ENCODE assay signal across 15 mouse cellular contexts in genomic region chr11:114416168-114416567, GRCm38 (mm10).
DNase-seq lines count a peak whose midpoint lies in the region; ATAC-seq lines count a peak whose summit lies in the region.
"Had no signal": no experiment of that assay in that cellular context is flagged by ENCODE, and none has a peak within 500 bp of the region (broad histone marks: within the 10 kb centered on the region; RNA-seq: fewer than 3 reads in every experiment).

No protein-coding gene starts in this region.

- no peak overlapping the region for H3K27ac ChIP-seq in heart, embryonic 10.5 days
- H3K27ac ChIP-seq in liver, embryonic 12.5 days, result no peak overlapping the region
- H3K27ac ChIP-seq in liver, embryonic 11.5 days (ENCODE audit: low read depth, low read length), result no peak overlapping the region
- H3K27ac ChIP-seq: forebrain, embryonic 13.5 days; heart, embryonic 15.5 days; intestine, embryonic 15.5 days; limb, embryonic 15.5 days had no signal

- DNase-seq in heart, postnatal 10 days, result peak; percentile 20 to 27
- DNase-seq in heart, embryonic 10.5 days (ENCODE audit: low spot score), result no peak
- DNase-seq in liver, embryonic 11.5 days (ENCODE audit: low spot score), result no peak
- peak; percentile 37 for DNase-seq in brain, adult 2 months (ENCODE audit: low read depth, low spot score)
- DNase-seq in lung, postnatal 4 days, result peak; percentile 11 to 54
- no peak for DNase-seq in left cerebral cortex, postnatal 36 days (ENCODE audit: low spot score in 2 of 2)
- DNase-seq: layer of hippocampus, postnatal 36 days had no signal

- no peak overlapping the region for H3K9ac ChIP-seq in liver, embryonic 12.5 days
- H3K9ac ChIP-seq in liver, embryonic 11.5 days (ENCODE audit: low read depth, low read length), result no peak overlapping the region
- H3K9ac ChIP-seq: forebrain, embryonic 13.5 days; heart, embryonic 15.5 days; intestine, embryonic 15.5 days; limb, embryonic 15.5 days had no signal

- H3K4me3 ChIP-seq in heart, embryonic 10.5 days, result no peak overlapping the region
- H3K4me3 ChIP-seq in liver, embryonic 12.5 days, result no peak overlapping the region
- H3K4me3 ChIP-seq in liver, embryonic 11.5 days (ENCODE audit: low read depth, low read length), result no peak overlapping the region
- H3K4me3 ChIP-seq: forebrain, embryonic 13.5 days; heart, embryonic 15.5 days; intestine, embryonic 15.5 days; limb, embryonic 15.5 days; myocyte had no signal

- H3K36me3 ChIP-seq in heart, embryonic 10.5 days, result no peaks in the 10 kb centered on the region
- H3K36me3 ChIP-seq in liver, embryonic 12.5 days, result no peaks in the 10 kb centered on the region
- H3K36me3 ChIP-seq in liver, embryonic 11.5 days (ENCODE audit: control insufficient read depth, insufficient read depth, low read length), result no peaks in the 10 kb centered on the region
- H3K36me3 ChIP-seq: G1E; heart, embryonic 15.5 days; intestine, embryonic 15.5 days; limb, embryonic 15.5 days had no signal

- H3K27me3 ChIP-seq in heart, embryonic 10.5 days (ENCODE audit: insufficient read depth, poor library complexity, severe bottlenecking), result no peaks in the 10 kb centered on the region
- H3K27me3 ChIP-seq in liver, embryonic 12.5 days (replicated peaks), result no peaks in the 10 kb centered on the region
- H3K27me3 ChIP-seq in liver, embryonic 11.5 days (replicated peaks; ENCODE audit: control insufficient read depth, insufficient read depth, low read length), result no peaks in the 10 kb centered on the region
- H3K27me3 ChIP-seq: forebrain, embryonic 13.5 days; heart, embryonic 15.5 days; intestine, embryonic 15.5 days; limb, embryonic 15.5 days had no signal

- H3K4me1 ChIP-seq in heart, embryonic 10.5 days, result no peaks in the 10 kb centered on the region
- no peaks in the 10 kb centered on the region for H3K4me1 ChIP-seq in liver, embryonic 12.5 days
- H3K4me1 ChIP-seq in liver, embryonic 11.5 days (replicated peaks; ENCODE audit: control insufficient read depth, insufficient read depth, low read length), result no peaks in the 10 kb centered on the region
- H3K4me1 ChIP-seq: forebrain, embryonic 13.5 days; heart, embryonic 15.5 days; intestine, embryonic 15.5 days; limb, embryonic 15.5 days had no signal

- ATAC-seq in liver, embryonic 12.5 days, result 0 out of 2 replicates have a peak, but pooled peaks have one; percentile 40
- no peak for ATAC-seq in liver, embryonic 11.5 days (replicated peaks; ENCODE audit: low FRiP score)
- ATAC-seq: activated CD4-positive, CD25-positive, alpha-beta regulatory T cell, adult 4 months; forebrain, embryonic 13.5 days; intestine, embryonic 15.5 days had no signal

- 0 out of 2 replicates have a peak, but pooled peaks cover 3% of the 10 kb centered on the region for H3K9me3 ChIP-seq in heart, embryonic 10.5 days
- H3K9me3 ChIP-seq in liver, embryonic 12.5 days (replicated peaks), result 0 out of 2 replicates have a peak, but pooled peaks cover 4% of the 10 kb centered on the region
- no peaks in the 10 kb centered on the region for H3K9me3 ChIP-seq in liver, embryonic 11.5 days (ENCODE audit: control insufficient read depth, low read length)
- H3K9me3 ChIP-seq: forebrain, embryonic 13.5 days; heart, embryonic 15.5 days; intestine, embryonic 15.5 days; limb, embryonic 15.5 days had no signal

- 72% methylated on average over 6 of the region's 6 CpGs for WGBS in heart, embryonic 10.5 days
- 39% methylated on average over 6 of the region's 6 CpGs for WGBS in liver, embryonic 12.5 days (ENCODE audit: insufficient replicate concordance)
- 57% methylated on average over 6 of the region's 6 CpGs for WGBS in liver, embryonic 11.5 days

- H3K4me2 ChIP-seq in liver, embryonic 12.5 days, result no peak overlapping the region
- H3K4me2 ChIP-seq in liver, embryonic 11.5 days, result no peak overlapping the region
- H3K4me2 ChIP-seq: forebrain, embryonic 13.5 days; heart, embryonic 15.5 days; intestine, embryonic 15.5 days; limb, embryonic 15.5 days had no signal

- intact Hi-C loops in heart, postnatal 10 days (cut with DNase I), result no loop called here
- intact Hi-C loops in left cerebral cortex, postnatal 36 days (cut with DNase I), result no loop called here

Comparison
In these comparisons a context has a peak if more than half of its experiments do, and no peak if none do; other contexts are left out.
1. DNase-seq: peak in heart, postnatal 10 days (2 of 2), brain, adult 2 months (single experiment) and lung, postnatal 4 days (2 of 2); none in heart, embryonic 10.5 days (single experiment), liver, embryonic 11.5 days (single experiment) and left cerebral cortex, postnatal 36 days (0 of 2).